Mouse (Mus musculus) right cerebral cortex, postnatal 14 days (tissue): ENCODE results near the gene Zfp983.
"Not testable (repeated sequence)": the region's sequence is repeated elsewhere in the genome, so short reads cannot be mapped to it uniquely, and the experiment has no call there.

Experiments used
- DNase-seq: peaks from one replicate; pipeline ENCODE4 v3.0.0; 2022

Zfp983 gene

GRCm38 (mm10) chr17:21650364-21650907, at the start of gene Zfp983:
Gene Zfp983, plus strand, starts transcription at chr17:21650624.
- DNase-seq, result peak; percentile 47

GRCm38 (mm10) chr17:21616356-21616755, 34.1 kb upstream of the Zfp983 start:
- DNase-seq, result no peak

- no peak for DNase-seq
These were observed 33.1 kb upstream of the Zfp983 start for GRCm38 (mm10) chr17:21617352-21617751.

GRCm38 (mm10) chr17:21623647-21624046, 26.8 kb upstream of the Zfp983 start:
- DNase-seq, result no peak

GRCm38 (mm10) chr17:21635758-21636157, 14.7 kb upstream of the Zfp983 start:
- DNase-seq, result not testable (repeated sequence)

GRCm38 (mm10) chr17:21648791-21649190, 1.6 kb upstream of the Zfp983 start:
- no peak for DNase-seq

- DNase-seq, result no peak
These were observed 488 bp upstream of the Zfp983 start for GRCm38 (mm10) chr17:21649936-21650335.

GRCm38 (mm10) chr17:21678826-21679225, 28.4 kb downstream of the Zfp983 start:
- not testable (repeated sequence) for DNase-seq

- peak; percentile 50 for DNase-seq
These were observed 29.0 kb downstream of the Zfp983 start for GRCm38 (mm10) chr17:21679273-21680018.

- DNase-seq, result not testable (repeated sequence)
These were observed 29.6 kb downstream of the Zfp983 start for GRCm38 (mm10) chr17:21680019-21680376.

GRCm38 (mm10) chr17:21691560-21691959, 41.1 kb downstream of the Zfp983 start, which contains the start of gene Gm10226:
Gene Gm10226, plus strand, starts transcription at chr17:21691860.
- no peak for DNase-seq

GRCm38 (mm10) chr17:21693342-21693741, 42.9 kb downstream of the Zfp983 start:
- no peak for DNase-seq

- no peak for DNase-seq
These were observed 45.6 kb downstream of the Zfp983 start for GRCm38 (mm10) chr17:21696073-21696472.

GRCm38 (mm10) chr17:21702281-21703240, 52.1 kb downstream of the Zfp983 start:
- no peak for DNase-seq

GRCm38 (mm10) chr17:21703414-21703813, 53.0 kb downstream of the Zfp983 start:
- DNase-seq, result no peak

GRCm38 (mm10) chr17:21707343-21707996, 57.0 kb downstream of the Zfp983 start, which contains the start of gene Zfp760:
Gene Zfp760, plus strand, starts transcription at chr17:21707741.
- DNase-seq, result peak; percentile 58

- no peak for DNase-seq
These were observed 58.0 kb downstream of the Zfp983 start for GRCm38 (mm10) chr17:21708401-21708800.
